8 mouse cellular contexts compared by ENCODE assay signal in genomic region chr10:21991986-21992833, GRCm38 (mm10).
DNase-seq lines count a peak whose midpoint lies in the region; TF ChIP-seq lines count a peak whose summit lies in the region.

No protein-coding gene starts in this region.

- intact Hi-C loops in heart, postnatal 36 days (cut with DNase I), result loop anchor here (1.0 to 5.0 kb wide), 8 partner anchors 40 to 445 kb away; no protein-coding TSS in a partner anchor
- intact Hi-C loops in left cerebral cortex, postnatal 14 days (cut with DNase I), result loop anchor here (5.0 to 10.0 kb wide), 6 partner anchors 70 to 465 kb away; no protein-coding TSS in a partner anchor

- H3K27me3 ChIP-seq in megakaryocyte, embryonic 14.5 days (replicated peaks), result peaks cover 39% of the 10 kb centered on the region

- H3K27ac ChIP-seq in embryonic fibroblast, embryonic 13.5 days (ENCODE audit: insufficient read depth, low read length), result peak overlapping the region; percentile 82

- DNase-seq in 3134 (ENCODE audit: extremely low read depth, insufficient read length, low spot score), result peak; percentile 56
- DNase-seq in CD4-positive helper T cell, adult 2 months (ENCODE audit: low read depth, low spot score), result peak; percentile 54
- peak; percentile 55 to 59 for DNase-seq in heart, postnatal 36 days
- DNase-seq in left cerebral cortex, postnatal 14 days (ENCODE audit: low spot score in 2 of 2), result peak; percentile 40 to 53
- DNase-seq in spleen, postnatal 4 days (ENCODE audit: low spot score in 2 of 2), result peak; percentile 60 to 77
- no peak for DNase-seq in Muller cell, postnatal 12 days (ENCODE audit: inconsistent ontology term)

- no peaks in the 10 kb centered on the region for H3K9me3 ChIP-seq in megakaryocyte, embryonic 14.5 days

- H3K4me3 ChIP-seq in embryonic fibroblast, embryonic 13.5 days (ENCODE audit: insufficient read depth, low read length), result no peak overlapping the region; the same call in 1 of the 2 replicates
- H3K4me3 ChIP-seq in megakaryocyte, embryonic 14.5 days (replicated peaks), result peak overlapping the region; percentile 85

- H3K4me1 ChIP-seq in embryonic fibroblast, embryonic 13.5 days (ENCODE audit: control insufficient read depth, insufficient read depth, low read length), result 0 out of 2 replicates have a peak, but pooled peaks cover 5% of the 10 kb centered on the region
- peaks cover 38% of the 10 kb centered on the region for H3K4me1 ChIP-seq in megakaryocyte, embryonic 14.5 days

- peak; percentile 8; the same call in 1 of the 2 replicates for TF ChIP-seq POLR2A in embryonic fibroblast, embryonic 13.5 days (IDR thresholded peaks at IDR 0.05; ENCODE audit: low read depth, low read length)

- peaks cover 3% of the 10 kb centered on the region for H3K36me3 ChIP-seq in megakaryocyte, embryonic 14.5 days (replicated peaks; ENCODE audit: low read length)

- no peak for TF ChIP-seq CTCF in embryonic fibroblast, embryonic 13.5 days (IDR thresholded peaks at IDR 0.05; ENCODE audit: borderline replicate concordance, insufficient read depth, low read length)
